Mouse (Mus musculus): ENCODE measurements at regions not wholly inside any gene's neighbourhood (a gene's known extent, or its start where the extent isn't known, plus 50 kb on each side); places are given as distances from the start of the nearest gene placed in this dataset.

DNA sequence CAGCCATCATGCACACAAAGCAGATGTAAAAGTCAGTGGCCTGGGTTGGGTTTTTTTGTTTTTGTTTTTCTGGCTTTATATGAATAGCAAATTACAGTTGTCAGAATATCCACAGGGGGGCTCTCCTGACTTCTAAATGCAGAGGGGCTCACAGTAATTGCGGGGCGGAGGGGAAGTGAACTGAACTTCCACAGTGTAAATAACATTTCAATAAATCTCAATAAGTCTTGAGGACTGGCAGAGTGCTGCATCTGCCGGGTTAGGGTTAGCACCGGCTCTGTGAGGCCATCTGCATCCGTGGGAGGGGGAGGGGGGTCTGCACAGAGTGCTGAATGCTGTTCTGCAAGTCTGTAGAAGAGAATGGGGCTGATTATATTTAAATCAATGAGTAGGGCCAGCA is 50.3 kb upstream of the Arl4c start:
- Histone ChIP-seq H3K27me3 (replicated peaks) (no peaks in the 10 kb centered on the region), H3K9me3 (replicated peaks) (no peaks in the 10 kb centered on the region), H3K36me3 (no peaks in the 10 kb centered on the region), H3K4me1 (peaks cover 29% of the 10 kb centered on the region), H3K4me2 (peak overlapping the region; percentile 23; the same call in 1 of the 2 replicates), H3K27ac (replicated peaks) (no peak overlapping the region), H3K9ac (replicated peaks) (no peak overlapping the region), H3K4me3 (replicated peaks) (no peak overlapping the region)
- WGBS, result 4% methylated on average over 5 of the region's 5 CpGs
- peak; percentile 57 for ATAC-seq (ENCODE audit: low FRiP score)

DNA sequence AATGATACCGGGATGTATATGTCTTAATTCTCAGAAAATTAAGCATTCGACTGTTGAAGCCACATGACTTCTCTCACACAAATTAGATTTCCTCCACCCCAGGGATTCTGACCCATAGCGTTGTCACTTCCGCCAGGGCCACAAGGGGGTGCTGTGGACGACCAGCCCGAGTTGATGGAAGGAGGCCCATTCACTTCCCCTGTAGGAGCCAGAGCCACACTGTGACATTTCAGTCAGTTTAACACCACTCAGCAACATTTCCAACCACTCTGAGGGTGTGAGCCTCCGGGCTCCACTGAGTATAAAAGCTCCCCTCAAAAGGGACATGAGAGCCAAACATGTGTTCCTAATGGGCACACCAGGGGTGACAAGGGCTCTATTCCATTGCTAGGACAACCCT is 54.6 kb upstream of the Arl4c start:
- Histone ChIP-seq H3K27me3 (replicated peaks) (no peaks in the 10 kb centered on the region), H3K9ac (replicated peaks) (no peak overlapping the region), H3K4me1 (peaks cover 28% of the 10 kb centered on the region), H3K4me2 (no peak overlapping the region), H3K36me3 (no peaks in the 10 kb centered on the region), H3K9me3 (replicated peaks) (no peaks in the 10 kb centered on the region), H3K27ac (replicated peaks) (peak overlapping the region; percentile 39; the same call in 1 of the 2 replicates), H3K4me3 (replicated peaks) (no peak overlapping the region)
- peak; percentile 21; the same call in 1 of the 2 replicates for ATAC-seq (ENCODE audit: low FRiP score)
- WGBS, result 67% methylated on average over 7 of the region's 7 CpGs

DNA sequence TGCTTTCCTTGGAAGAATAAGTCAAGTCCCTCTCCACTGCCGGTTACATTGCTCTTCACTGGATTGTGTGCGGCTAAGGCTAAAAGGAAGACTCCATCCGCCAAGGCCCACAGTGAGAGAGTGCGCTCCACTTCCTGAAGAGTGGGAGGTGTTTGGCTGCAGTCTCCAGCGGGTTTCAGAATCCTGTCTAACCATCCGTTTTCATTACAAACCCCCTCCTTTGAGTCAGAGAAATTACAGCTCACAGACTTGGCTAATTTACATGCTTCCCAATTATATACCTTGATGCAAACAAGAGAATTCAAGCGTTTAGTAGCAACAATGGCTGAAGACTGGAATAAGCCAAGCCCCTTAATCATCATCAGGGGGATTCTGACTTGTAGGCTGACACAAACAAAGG is 55.1 kb upstream of the Arl4c start:
- Histone ChIP-seq H3K36me3 (no peaks in the 10 kb centered on the region), H3K9me3 (replicated peaks) (no peaks in the 10 kb centered on the region), H3K27ac (replicated peaks) (peak overlapping the region; percentile 39), H3K4me2 (no peak overlapping the region), H3K27me3 (replicated peaks) (no peaks in the 10 kb centered on the region), H3K4me1 (peaks cover 26% of the 10 kb centered on the region), H3K4me3 (replicated peaks) (no peak overlapping the region), H3K9ac (replicated peaks) (no peak overlapping the region)
- peak; percentile 55; the same call in 1 of the 2 replicates for ATAC-seq (ENCODE audit: low FRiP score)
- WGBS, result 29% methylated on average over 7 of the region's 7 CpGs

DNA sequence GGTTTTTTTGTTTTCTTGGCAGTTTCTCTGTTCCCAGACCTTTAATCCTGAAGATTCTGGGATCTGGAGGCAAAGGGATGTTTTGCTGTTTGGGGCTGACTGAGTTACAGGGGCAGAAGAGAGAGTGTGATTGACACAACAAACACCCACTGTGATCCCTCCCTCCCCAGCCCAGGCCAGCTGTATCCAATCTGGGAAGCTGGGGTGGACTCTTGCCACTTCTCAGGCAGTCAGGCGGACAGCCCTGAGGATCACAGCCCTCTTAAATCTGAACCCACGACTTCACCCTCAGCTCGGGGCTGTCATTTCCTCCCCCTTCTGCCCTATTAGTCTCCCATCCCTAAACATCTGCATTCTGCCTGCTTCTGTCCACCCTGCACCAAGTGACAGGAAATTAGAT is 55.7 kb upstream of the Arl4c start:
- Histone ChIP-seq H3K4me3 (replicated peaks) (no peak overlapping the region), H3K9me3 (replicated peaks) (no peaks in the 10 kb centered on the region), H3K9ac (replicated peaks) (no peak overlapping the region), H3K4me1 (peaks cover 21% of the 10 kb centered on the region), H3K4me2 (no peak overlapping the region), H3K27ac (replicated peaks) (peak overlapping the region; percentile 39; the same call in 1 of the 2 replicates), H3K27me3 (replicated peaks) (no peaks in the 10 kb centered on the region), H3K36me3 (no peaks in the 10 kb centered on the region)
- 32% methylated on average over 3 of the region's 3 CpGs for WGBS
- no peak for ATAC-seq (ENCODE audit: low FRiP score)

DNA sequence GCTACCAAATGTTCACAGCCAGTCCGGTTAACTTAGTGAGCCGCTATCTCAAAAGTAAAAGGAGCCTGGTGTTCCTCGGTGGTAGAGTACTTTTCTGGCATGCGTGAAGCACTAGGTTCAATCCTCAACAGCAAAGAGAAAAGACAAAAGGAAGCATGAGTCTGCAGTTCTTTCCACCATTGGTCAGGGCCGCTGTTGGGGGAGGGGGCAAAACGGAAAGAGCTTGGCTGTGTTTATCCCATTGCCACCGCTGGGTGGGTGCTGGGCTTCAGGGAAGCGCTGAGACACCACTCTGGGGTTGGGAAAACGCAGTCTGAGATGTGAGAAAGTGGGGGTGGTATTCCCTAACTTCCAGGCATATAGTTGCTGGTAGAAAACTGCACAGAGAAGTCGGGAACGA is 58.6 kb upstream of the Arl4c start:
- no peak overlapping the region for H3K27ac ChIP-seq (replicated peaks)
- no peak overlapping the region for H3K4me3 ChIP-seq (replicated peaks)
- no peak for ATAC-seq (ENCODE audit: low FRiP score)
- no peaks in the 10 kb centered on the region for H3K36me3 ChIP-seq
- no peak overlapping the region for H3K4me2 ChIP-seq
- peaks cover 15% of the 10 kb centered on the region for H3K4me1 ChIP-seq
- WGBS, result 72% methylated on average over 11 of the region's 11 CpGs
- no peak overlapping the region for H3K9ac ChIP-seq (replicated peaks)
- no peaks in the 10 kb centered on the region for H3K27me3 ChIP-seq (replicated peaks)
- no peaks in the 10 kb centered on the region for H3K9me3 ChIP-seq (replicated peaks)

DNA sequence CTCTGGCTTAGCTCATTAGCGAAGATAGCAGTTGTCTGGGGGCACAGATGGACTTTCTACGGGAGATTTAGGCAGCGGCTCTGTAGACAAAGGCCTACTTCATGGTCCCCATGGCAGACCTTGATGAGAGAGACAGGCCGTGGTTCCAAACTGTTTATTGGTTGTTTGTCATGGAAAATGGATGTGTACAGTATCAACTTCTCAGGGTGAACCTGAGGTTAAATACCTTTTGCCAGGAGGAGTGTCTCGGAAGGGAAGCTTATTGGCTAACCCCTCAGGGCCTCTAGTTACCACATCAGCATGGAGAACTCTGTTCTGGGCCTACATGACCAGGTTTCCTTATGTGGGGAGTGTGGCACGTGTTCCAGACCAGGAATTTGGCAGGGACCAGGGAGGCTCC is 59.1 kb upstream of the Arl4c start:
- H3K4me3 ChIP-seq (replicated peaks), result no peak overlapping the region
- no peak for ATAC-seq (ENCODE audit: low FRiP score)
- no peaks in the 10 kb centered on the region for H3K36me3 ChIP-seq
- WGBS, result 74% methylated on average over 6 of the region's 6 CpGs
- H3K4me1 ChIP-seq, result peaks cover 15% of the 10 kb centered on the region
- no peak overlapping the region for H3K27ac ChIP-seq (replicated peaks)
- no peaks in the 10 kb centered on the region for H3K27me3 ChIP-seq (replicated peaks)
- H3K9ac ChIP-seq (replicated peaks), result no peak overlapping the region
- H3K9me3 ChIP-seq (replicated peaks), result no peaks in the 10 kb centered on the region
- H3K4me2 ChIP-seq, result no peak overlapping the region

DNA sequence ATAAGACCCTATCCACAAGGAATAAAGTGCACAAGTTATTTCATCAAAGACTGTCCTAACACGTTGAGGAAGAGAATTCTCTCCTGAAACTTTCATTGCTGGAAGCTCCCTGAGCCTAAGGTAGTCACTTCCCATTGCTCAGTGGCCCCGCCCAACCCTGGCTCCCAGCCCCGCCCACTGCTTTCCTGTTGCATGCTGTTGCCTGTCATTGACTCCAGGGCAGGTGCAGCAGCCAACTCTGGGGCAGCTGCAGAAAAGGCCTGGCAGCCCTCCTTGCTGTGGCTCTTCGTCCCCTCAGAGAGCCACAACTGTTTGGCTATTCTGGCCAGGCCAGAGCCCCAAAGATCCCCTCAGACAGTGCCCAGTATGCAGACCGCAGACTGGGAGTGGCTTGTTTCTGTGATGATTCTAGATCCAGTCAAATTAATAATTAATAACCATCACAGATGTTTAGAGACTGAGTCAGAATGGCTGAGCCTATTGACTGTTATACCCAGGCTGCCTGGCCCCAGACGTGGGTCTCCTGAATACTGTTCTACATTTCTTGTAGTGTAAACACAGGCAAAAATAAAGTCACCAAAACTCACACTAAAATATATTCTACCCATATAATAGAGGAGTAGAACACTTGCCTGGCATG is 61.8 kb upstream of the Arl4c start:
- no peak overlapping the region for H3K27ac ChIP-seq (replicated peaks)
- 59% methylated on average over 6 of the region's 6 CpGs for WGBS
- ATAC-seq (ENCODE audit: low FRiP score), result no peak

DNA sequence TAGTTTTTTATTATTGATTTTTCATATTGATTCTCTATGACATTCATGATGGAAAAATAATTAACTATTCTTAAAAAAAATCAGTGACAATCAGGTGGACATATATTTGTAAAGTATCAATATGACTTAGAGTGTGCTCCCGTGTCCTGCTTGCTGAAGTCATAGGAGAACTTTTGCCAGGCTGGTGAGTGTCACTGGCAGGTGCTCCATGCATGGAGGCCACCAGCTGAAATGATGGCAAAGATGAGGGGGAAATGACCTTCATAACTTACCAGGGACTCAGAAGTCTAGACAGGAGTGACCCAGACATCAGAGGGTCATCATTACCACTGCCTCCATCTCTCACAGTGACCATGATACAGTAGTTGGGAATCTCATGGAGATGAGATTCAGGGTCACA is 62.5 kb upstream of the Arl4c start:
- H3K27me3 ChIP-seq (replicated peaks), result no peaks in the 10 kb centered on the region
- ATAC-seq (ENCODE audit: low FRiP score), result no peak
- H3K9me3 ChIP-seq (replicated peaks), result no peaks in the 10 kb centered on the region
- H3K9ac ChIP-seq (replicated peaks), result no peak overlapping the region
- no peak overlapping the region for H3K27ac ChIP-seq (replicated peaks)
- H3K4me1 ChIP-seq, result no peaks in the 10 kb centered on the region
- 92% methylated on average over 1 of the region's 1 CpGs for WGBS
- no peaks in the 10 kb centered on the region for H3K36me3 ChIP-seq
- no peak overlapping the region for H3K4me2 ChIP-seq
- no peak overlapping the region for H3K4me3 ChIP-seq (replicated peaks)

More for the DNA sequence above, 61.8 kb upstream of the Arl4c start:
- no peaks in the 10 kb centered on the region for H3K4me1 ChIP-seq
- H3K4me3 ChIP-seq (replicated peaks), result no peak overlapping the region
- no peaks in the 10 kb centered on the region for H3K36me3 ChIP-seq
- no peak overlapping the region for H3K9ac ChIP-seq (replicated peaks)
- no peaks in the 10 kb centered on the region for H3K9me3 ChIP-seq (replicated peaks)
- H3K4me2 ChIP-seq, result no peak overlapping the region
- no peaks in the 10 kb centered on the region for H3K27me3 ChIP-seq (replicated peaks)

DNA sequence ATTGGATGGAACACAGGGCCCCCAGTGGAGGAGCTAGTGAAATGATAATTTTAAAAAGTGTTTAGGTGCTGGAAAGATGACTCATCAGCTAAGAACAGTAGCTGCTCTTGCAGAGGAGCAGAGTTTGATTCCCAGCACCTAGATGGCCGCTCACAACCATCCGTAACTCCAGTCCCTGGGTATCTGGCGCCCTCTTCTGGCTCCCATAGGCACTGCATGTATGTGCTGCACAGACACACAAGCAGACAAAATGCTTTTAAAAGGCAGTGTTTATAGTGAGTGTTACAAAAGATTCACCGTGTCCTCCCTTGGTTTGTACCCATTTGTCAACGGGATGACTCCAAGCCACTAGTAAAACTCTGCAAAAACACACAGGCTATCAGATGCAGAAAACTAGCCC is 75.0 kb upstream of the Arl4c start:
- ATAC-seq (ENCODE audit: low FRiP score), result no peak
- H3K36me3 ChIP-seq, result no peaks in the 10 kb centered on the region
- no peaks in the 10 kb centered on the region for H3K9me3 ChIP-seq (replicated peaks)
- WGBS, result 92% methylated on average over 5 of the region's 5 CpGs
- no peak overlapping the region for H3K9ac ChIP-seq (replicated peaks)
- no peaks in the 10 kb centered on the region; the same call in 1 of the 2 replicates for H3K4me1 ChIP-seq
- H3K4me3 ChIP-seq (replicated peaks), result no peak overlapping the region
- H3K27ac ChIP-seq (replicated peaks), result no peak overlapping the region
- no peak overlapping the region for H3K4me2 ChIP-seq
- H3K27me3 ChIP-seq (replicated peaks), result no peaks in the 10 kb centered on the region

DNA sequence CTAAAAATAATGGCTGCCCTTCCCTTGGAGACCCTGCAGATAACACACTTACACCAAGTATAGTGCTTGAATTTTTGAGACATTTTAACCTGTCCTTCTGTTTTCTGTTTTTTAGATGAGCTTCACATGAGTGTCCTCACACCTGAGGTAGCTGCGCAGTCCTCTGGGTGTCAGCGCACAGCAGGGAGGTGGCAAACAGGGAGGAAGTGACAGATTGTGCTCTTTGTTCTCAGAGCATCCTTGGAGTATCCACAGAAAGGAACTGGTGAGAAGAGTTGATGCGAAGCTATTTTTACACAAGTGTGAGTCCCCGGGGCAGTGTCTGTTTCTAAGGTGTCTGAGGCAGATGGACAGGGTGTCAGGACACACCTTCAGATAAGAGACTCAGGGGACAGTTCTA is 78.2 kb upstream of the Arl4c start:
- WGBS, result 90% methylated on average over 4 of the region's 4 CpGs

DNA sequence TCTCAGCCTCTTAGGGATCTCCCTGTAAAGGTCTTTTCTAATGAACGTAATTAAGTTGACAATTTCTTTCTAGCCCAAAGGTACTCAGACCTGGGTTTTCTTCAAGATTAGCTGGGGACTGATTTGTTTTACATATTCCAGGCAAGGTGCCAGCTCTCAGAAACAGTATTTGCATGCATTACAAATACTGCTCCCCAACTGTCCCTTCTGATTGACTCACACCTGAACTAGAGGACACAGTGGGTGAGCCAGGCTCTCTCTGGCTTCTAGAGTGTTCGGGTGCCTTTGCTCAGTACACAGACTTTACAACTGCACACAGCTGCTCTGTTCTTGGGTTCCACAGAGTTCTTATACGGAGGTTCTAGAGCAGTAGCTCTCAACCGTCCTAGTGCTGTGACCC is 81.1 kb upstream of the Arl4c start:
- no peaks in the 10 kb centered on the region for H3K4me1 ChIP-seq
- no peaks in the 10 kb centered on the region for H3K27me3 ChIP-seq (replicated peaks)
- WGBS, result 73% methylated on average over 4 of the region's 4 CpGs
- H3K9me3 ChIP-seq (replicated peaks), result no peaks in the 10 kb centered on the region
- no peak overlapping the region for H3K4me2 ChIP-seq
- H3K36me3 ChIP-seq, result no peaks in the 10 kb centered on the region
- ATAC-seq (ENCODE audit: low FRiP score), result no peak
- no peak overlapping the region for H3K9ac ChIP-seq (replicated peaks)
- no peak overlapping the region for H3K27ac ChIP-seq (replicated peaks)
- H3K4me3 ChIP-seq (replicated peaks), result no peak overlapping the region

More for the DNA sequence above, 78.2 kb upstream of the Arl4c start:
- H3K9me3 ChIP-seq (replicated peaks), result no peaks in the 10 kb centered on the region
- H3K4me3 ChIP-seq (replicated peaks), result no peak overlapping the region
- no peak overlapping the region for H3K4me2 ChIP-seq
- H3K27ac ChIP-seq (replicated peaks), result no peak overlapping the region
- H3K9ac ChIP-seq (replicated peaks), result no peak overlapping the region
- no peaks in the 10 kb centered on the region for H3K36me3 ChIP-seq
- no peaks in the 10 kb centered on the region for H3K4me1 ChIP-seq
- H3K27me3 ChIP-seq (replicated peaks), result no peaks in the 10 kb centered on the region
- ATAC-seq (ENCODE audit: low FRiP score), result no peak

DNA sequence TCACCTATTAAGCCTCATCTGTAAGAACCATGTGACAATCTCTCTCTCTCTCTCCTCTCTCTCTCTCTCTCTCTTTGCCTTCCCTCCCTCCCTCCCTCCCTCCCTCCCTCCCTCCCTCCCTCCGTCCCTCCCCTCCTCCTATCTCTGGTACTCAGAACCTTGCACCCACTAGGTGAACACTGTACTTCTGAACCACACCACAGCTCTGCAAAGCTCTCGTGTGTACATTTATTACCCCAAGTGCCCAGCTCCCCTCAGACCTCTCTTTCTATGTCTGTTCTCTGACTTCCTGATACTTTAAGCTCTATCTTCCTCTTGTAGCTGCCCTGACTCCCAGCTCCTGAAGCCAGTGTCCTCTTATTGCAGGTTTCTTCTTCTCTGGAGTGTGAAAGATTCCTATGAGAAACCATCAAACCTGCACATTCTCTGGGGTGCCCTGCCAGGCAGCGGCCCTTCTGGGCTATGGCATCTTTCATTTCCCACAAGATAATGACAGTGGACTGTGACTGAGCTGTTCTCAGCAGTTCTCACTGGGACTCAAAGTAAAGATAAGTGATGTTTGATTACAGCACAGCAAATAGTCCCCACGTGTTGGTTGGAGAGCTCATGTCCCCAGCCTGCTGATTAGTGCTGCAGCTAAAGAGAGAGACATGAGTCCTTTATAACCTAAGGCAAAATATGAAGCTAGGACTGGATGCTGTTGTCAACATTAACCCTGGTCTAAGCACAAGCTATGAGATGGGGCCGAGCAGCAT is 83.0 kb upstream of the Arl4c start:
- no peak overlapping the region for H3K9ac ChIP-seq (replicated peaks)
- no peaks in the 10 kb centered on the region for H3K27me3 ChIP-seq (replicated peaks)
- 53% methylated on average over 4 of the region's 5 CpGs for WGBS
- H3K4me2 ChIP-seq, result no peak overlapping the region
- H3K4me1 ChIP-seq, result no peaks in the 10 kb centered on the region
- ATAC-seq (ENCODE audit: low FRiP score), result no peak
- H3K4me3 ChIP-seq (replicated peaks), result no peak overlapping the region
- no peaks in the 10 kb centered on the region for H3K9me3 ChIP-seq (replicated peaks)
- H3K27ac ChIP-seq (replicated peaks), result no peak overlapping the region
- H3K36me3 ChIP-seq, result no peaks in the 10 kb centered on the region
